Mouse (Mus musculus) CH12.LX (cell line): ENCODE measurements at regions not wholly inside any gene's neighbourhood (a gene's known extent, or its start where the extent isn't known, plus 50 kb on each side); places are given as distances from the start of the nearest gene placed in this dataset.

Experiments used
- DNase-seq: peaks from one replicate; pipeline ENCODE4 v3.0.0-alpha.2; 2013; ENCODE audit errors: extremely low read depth
- H3K27ac ChIP-seq: 2 replicates; pipeline ENCODE4 v1.5.1; 2012; ENCODE audit warnings: low read depth, mild to moderate bottlenecking, control low read depth, moderate library complexity; ENCODE audit not compliant: insufficient read depth
- H3K27me3 ChIP-seq: replicated peaks from 2 replicates; pipeline ENCODE3; 2012; ENCODE audit warnings: inconsistent platforms
- H3K36me3 ChIP-seq, 2 experiments: replicated peaks in 1 of 2; 2 replicates each; pipeline versions ENCODE3 to v1.6.1; 2012; ENCODE audit warnings: inconsistent platforms in 1 of 2, low read length in 1 of 2, mild to moderate bottlenecking in 1 of 2, mixed read lengths in 1 of 2, moderate library complexity in 1 of 2; ENCODE audit not compliant: control insufficient read depth in 1 of 2, insufficient read depth in 1 of 2
- H3K4me1 ChIP-seq, 2 experiments: 2 replicates each; pipeline ENCODE4 v1.6.1; 2012; ENCODE audit warnings: inconsistent platforms in 1 of 2, moderate library complexity in 1 of 2; ENCODE audit not compliant: insufficient read depth in 2 of 2, control insufficient read depth in 1 of 2
- H3K4me2 ChIP-seq: 2 replicates; pipeline ENCODE4 v1.6.1; 2012; ENCODE audit warnings: low read depth, mild to moderate bottlenecking, control low read depth; ENCODE audit not compliant: poor library complexity, insufficient read depth, severe bottlenecking
- H3K4me3 ChIP-seq, 3 experiments: fragments of 150-350 bp in 1 of 3; sonication (generic) in 1 of 3; replicated peaks in 1 of 3; 2 replicates each; pipeline versions ENCODE3 to v1.5.1; 2011 to 2012; ENCODE audit warnings: low read depth in 2 of 3, low read length in 2 of 3, mild to moderate bottlenecking in 2 of 3, moderate library complexity in 2 of 3, control low read depth in 1 of 3, improper control_type of control experiment in 1 of 3, inconsistent platforms in 1 of 3, mixed read lengths in 1 of 3; ENCODE audit not compliant: poor library complexity in 1 of 3
- H3K79me2 ChIP-seq: replicated peaks from 2 replicates; pipeline ENCODE4 v1.6.1; 2012; ENCODE audit warnings: mild to moderate bottlenecking, moderate library complexity; ENCODE audit not compliant: control insufficient read depth, poor library complexity, insufficient read depth, severe bottlenecking; ENCODE audit errors: extremely low read depth
- H3K9ac ChIP-seq: 2 replicates; pipeline ENCODE4 v1.6.1; 2012; ENCODE audit warnings: low read depth, mild to moderate bottlenecking, control low read depth, moderate library complexity; ENCODE audit not compliant: insufficient read depth
- H3K9me3 ChIP-seq: replicated peaks from 2 replicates; pipeline ENCODE3; 2012; ENCODE audit warnings: low read length, inconsistent platforms, mixed read lengths
- ELF1 ChIP-seq: IDR thresholded peaks from 2 replicates; pipeline ENCODE4 v1.6.1; 2014; ENCODE audit warnings: low read depth, mild to moderate bottlenecking, inconsistent platforms, low read length, improper control_type of control experiment
- EP300 ChIP-seq: IDR thresholded peaks from 2 replicates; pipeline ENCODE4 v1.6.1; 2011; ENCODE audit warnings: low read length, improper control_type of control experiment
- GABPA ChIP-seq: IDR thresholded peaks from 2 replicates; pipeline ENCODE4 v1.6.1; 2012; ENCODE audit warnings: low read depth, low read length, improper control_type of control experiment, inconsistent platforms; ENCODE audit not compliant: insufficient replicate concordance
- JUND ChIP-seq: conservative IDR thresholded peaks from 2 replicates; pipeline ENCODE4 v1.6.1; 2011; ENCODE audit warnings: low read depth, low read length, improper control_type of control experiment
- MAX ChIP-seq: IDR thresholded peaks from 2 replicates; pipeline ENCODE4 v1.6.1; 2011; ENCODE audit warnings: low read length, improper control_type of control experiment
- NELFE ChIP-seq: IDR thresholded peaks from 2 replicates; pipeline ENCODE4 v1.6.1; 2011; ENCODE audit warnings: low read depth, low read length, improper control_type of control experiment
- POLR2A ChIP-seq: IDR thresholded peaks from 2 replicates; pipeline ENCODE4 v1.6.1; 2011; ENCODE audit warnings: low read depth, mild to moderate bottlenecking, improper control_type of control experiment, low read length
- RAD21 ChIP-seq: IDR thresholded peaks from 2 replicates; pipeline ENCODE4 v1.6.1; 2011; ENCODE audit warnings: low read depth, mild to moderate bottlenecking, low read length, improper control_type of control experiment, moderate library complexity
- SIN3A ChIP-seq: IDR thresholded peaks from 2 replicates; pipeline ENCODE4 v1.6.1; 2012; ENCODE audit warnings: low read length, improper control_type of control experiment, inconsistent platforms
- UBTF ChIP-seq: IDR thresholded peaks from 2 replicates; pipeline ENCODE4 v1.6.1; 2012; ENCODE audit warnings: low read depth, mild to moderate bottlenecking, inconsistent platforms, low read length, improper control_type of control experiment, moderate library complexity
- USF2 ChIP-seq: conservative IDR thresholded peaks from 2 replicates; pipeline ENCODE4 v1.6.1; 2011; ENCODE audit warnings: low read depth, low read length, improper control_type of control experiment
- ZMIZ1 ChIP-seq: IDR thresholded peaks from 2 replicates; pipeline ENCODE4 v1.6.1; 2012; ENCODE audit warnings: low read depth, mild to moderate bottlenecking, inconsistent platforms, low read length, improper control_type of control experiment
- dilution Hi-C: fragments of 300-500 bp; cut with MboI; formaldehyde crosslinking; loops from 2 replicates; pipeline ENCODE4 v1.14.3; 2020; ENCODE audit warnings: low sequenced_read_pairs; ENCODE audit not compliant: extremely low pct_unique_long_range_greater_than_20kb, extremely low pct_ligation_motif_present
- in situ Hi-C: fragments of 300-500 bp; cut with MboI; formaldehyde crosslinking; loops from 3 replicates; pipeline ENCODE4 v1.14.3; 2019; ENCODE audit warnings: low sequenced_read_pairs, low pct_ligation_motif_present, low pct_unique_long_range_greater_than_20kb, mixed read lengths

DNA sequence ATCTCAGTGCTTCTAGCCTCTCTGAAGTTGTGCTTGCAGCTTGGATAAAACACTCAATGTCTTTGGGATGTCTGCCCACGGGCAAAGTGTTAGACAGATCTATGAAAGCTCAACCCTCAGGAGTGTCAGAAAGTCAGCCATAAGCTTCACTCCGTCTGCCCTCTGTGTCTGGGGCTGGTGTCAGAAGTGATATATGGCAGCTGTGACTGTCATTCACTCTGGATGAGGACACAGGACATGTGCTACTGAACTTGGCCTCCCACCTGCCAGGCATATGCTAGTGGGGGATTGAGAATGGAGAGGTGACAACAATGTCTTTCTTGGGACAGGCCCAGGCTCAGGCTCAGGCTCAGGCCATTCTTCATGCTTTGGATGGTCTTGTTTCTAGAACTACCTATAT lies 366.7 kb downstream of the Eipr1 start:
- Histone ChIP-seq H3K9ac (no peak overlapping the region), H3K9me3 (no peaks in the 10 kb centered on the region), H3K36me3 (no peaks in the 10 kb centered on the region), H3K4me2 (no peak overlapping the region), H3K4me1 (peaks cover 0 to 6% of the 10 kb centered on the region in 2 experiments; a peak in 1 of 4 replicates), H3K27me3 (no peaks in the 10 kb centered on the region), H3K27ac (no peak overlapping the region), H3K4me3 (no peak overlapping the region), H3K79me2 (no peaks in the 10 kb centered on the region)
- no peak for DNase-seq
- TF ChIP-seq MAX, result no peak
- no peak for TF ChIP-seq NELFE
- no peak for TF ChIP-seq ZMIZ1
- TF ChIP-seq RAD21, result no peak
- no peak for TF ChIP-seq JUND
- TF ChIP-seq USF2, result no peak
- TF ChIP-seq UBTF, result no peak
- in situ Hi-C loops (loop anchor here (25.0 kb wide), 1 partner anchor 531 kb away; the partner anchor contains the start of gene Allc), dilution Hi-C loops (no loop called here)

DNA sequence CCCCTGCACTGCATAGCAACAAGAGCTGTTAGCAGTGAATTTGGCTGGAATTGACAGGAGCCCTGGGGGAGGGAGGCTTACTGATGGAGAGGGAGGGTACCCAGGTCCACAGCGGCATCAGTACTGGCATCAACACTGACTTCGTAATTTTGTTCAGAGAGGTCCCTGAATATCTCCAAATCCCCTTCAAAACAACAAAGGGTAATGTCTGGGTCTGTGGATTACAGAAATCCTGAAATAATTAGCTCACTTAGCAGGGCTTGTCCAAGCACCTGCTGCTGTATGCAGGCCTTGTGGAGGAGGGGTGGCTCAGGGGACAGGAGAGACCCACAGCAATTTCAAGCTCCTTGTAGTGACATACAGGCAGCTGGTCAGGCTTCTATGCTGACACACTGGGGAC lies 369.6 kb downstream of the Eipr1 start:
- Histone ChIP-seq H3K79me2 (no peaks in the 10 kb centered on the region), H3K4me1 (peaks cover 0 to 9% of the 10 kb centered on the region in 2 experiments; a peak in 1 of 4 replicates), H3K9me3 (no peaks in the 10 kb centered on the region), H3K36me3 (no peaks in the 10 kb centered on the region), H3K27ac (no peak overlapping the region), H3K27me3 (no peaks in the 10 kb centered on the region), H3K4me2 (no peak overlapping the region), H3K4me3 (no peak overlapping the region), H3K9ac (no peak overlapping the region)
- in situ Hi-C loops, result loop anchor here (25.0 kb wide), 1 partner anchor 534 kb away; the partner anchor contains the start of gene Allc
- no peak for DNase-seq
- dilution Hi-C loops, result no loop called here
- no peak for TF ChIP-seq UBTF
- TF ChIP-seq POLR2A, result no peak
- no peak for TF ChIP-seq SIN3A
- TF ChIP-seq GABPA, result no peak
- no peak for TF ChIP-seq EP300
- TF ChIP-seq NELFE, result no peak

DNA sequence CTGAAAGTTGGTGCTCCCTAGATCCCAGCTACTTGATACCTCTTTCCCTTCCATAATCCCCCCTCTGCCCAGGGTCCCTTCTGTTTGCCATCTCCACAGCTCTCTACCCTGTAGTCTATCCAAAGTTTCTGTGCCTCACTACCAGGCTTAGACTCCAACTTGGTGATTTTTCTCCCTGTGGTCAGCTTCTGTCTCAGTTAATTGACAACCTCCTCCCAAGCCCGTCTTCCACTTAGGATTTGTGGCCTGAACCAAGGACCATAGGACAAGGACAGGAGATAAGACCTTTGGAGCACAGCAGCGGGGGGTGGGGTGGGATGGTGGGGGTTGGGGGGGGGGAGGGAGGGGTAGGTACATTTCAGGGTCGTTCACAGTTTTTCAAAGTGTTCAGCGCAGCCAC lies 371.3 kb downstream of the Eipr1 start:
- no peak for TF ChIP-seq ELF1
- TF ChIP-seq, all 38 proteins: peak for 0
- no peaks in the 10 kb centered on the region for H3K9me3 ChIP-seq
- in situ Hi-C loops, result loop anchor here (25.0 kb wide), 1 partner anchor 536 kb away; the partner anchor contains the start of gene Allc

More for the DNA sequence above, 371.3 kb downstream of the Eipr1 start:
- Histone ChIP-seq H3K9ac (no peak overlapping the region), H3K27me3 (no peaks in the 10 kb centered on the region), H3K79me2 (no peaks in the 10 kb centered on the region), H3K4me1 (peaks cover 0 to 9% of the 10 kb centered on the region in 2 experiments; a peak in 1 of 4 replicates), H3K4me3 (no peak overlapping the region), H3K27ac (no peak overlapping the region), H3K4me2 (no peak overlapping the region), H3K36me3 (no peaks in the 10 kb centered on the region)
- dilution Hi-C loops, result no loop called here
- DNase-seq, result no peak
